Mouse (Mus musculus) midbrain, embryonic 13.5 days (tissue): ENCODE measurements around the gene Snai3. TPM values are rescaled to one million over a fixed set of nuclear protein-coding genes. Genes with fewer than 3 reads are reported as not detected.

ENCODE experiments used
- ATAC-seq: fragments of 200-750 bp; cut with Nextera tagmentation; 2 replicates; pipeline ENCODE4 v1.8.0; 2017; ENCODE audit warnings: mild to moderate bottlenecking, moderate TSS enrichment, moderate library complexity
- H3K27ac ChIP-seq: fragments of 300-500 bp; sonication (generic); 2 replicates; pipeline ENCODE4 v1.5.1; 2015; ENCODE audit warnings: inconsistent platforms, mild to moderate bottlenecking, moderate library complexity
- H3K27me3 ChIP-seq: fragments of 300-500 bp; sonication (generic); 2 replicates; pipeline ENCODE4 v1.6.1; 2015; ENCODE audit warnings: mild to moderate bottlenecking, inconsistent platforms
- H3K36me3 ChIP-seq: fragments of 300-500 bp; sonication (generic); 2 replicates; pipeline ENCODE4 v1.6.1; 2015; ENCODE audit warnings: mild to moderate bottlenecking, inconsistent platforms
- H3K4me1 ChIP-seq: fragments of 300-500 bp; sonication (generic); replicated peaks from 2 replicates; pipeline ENCODE4 v1.6.1; 2015; ENCODE audit warnings: inconsistent platforms
- H3K4me2 ChIP-seq: fragments of 300-500 bp; sonication (generic); replicated peaks from 2 replicates; pipeline ENCODE4 v1.6.1; 2015; ENCODE audit warnings: moderate library complexity, mild to moderate bottlenecking, inconsistent platforms
- H3K4me3 ChIP-seq: fragments of 300-500 bp; sonication (generic); replicated peaks from 2 replicates; pipeline ENCODE4 v1.5.1; 2015; ENCODE audit warnings: mild to moderate bottlenecking, inconsistent platforms
- H3K9ac ChIP-seq: fragments of 300-500 bp; sonication (generic); replicated peaks from 2 replicates; pipeline ENCODE4 v1.6.1; 2015; ENCODE audit warnings: mild to moderate bottlenecking, inconsistent platforms
- H3K9me3 ChIP-seq: fragments of 300-500 bp; sonication (generic); 2 replicates; pipeline ENCODE4 v1.6.1; 2016; ENCODE audit warnings: mild to moderate bottlenecking, inconsistent platforms
- WGBS: fragments of 180-500 bp; shearing (Covaris S2); methylation state at CpG from one replicate; pipeline ENCODE4 v1.1.7; 2015; 5-methylcytosine and 5-hydroxymethylcytosine counted together
- microRNA-seq: library from miRNA; unstranded; fragments of <30 nt; microRNA quantifications from one replicate; pipeline ENCODE4, GENCODE M21; 2016
- polyA plus RNA-seq: library from polyadenylated mRNA; unstranded; fragments of >200 nt; fragmentation: Nextera tagmentation; extraction: Ambion mirVana; gene quantifications from 2 replicates; pipeline ENCODE4 v1.2.1, GENCODE M21; 2015

Snai3 gene
- polyA plus RNA-seq, 1 experiment from 2014 or later = not detected

DNA sequence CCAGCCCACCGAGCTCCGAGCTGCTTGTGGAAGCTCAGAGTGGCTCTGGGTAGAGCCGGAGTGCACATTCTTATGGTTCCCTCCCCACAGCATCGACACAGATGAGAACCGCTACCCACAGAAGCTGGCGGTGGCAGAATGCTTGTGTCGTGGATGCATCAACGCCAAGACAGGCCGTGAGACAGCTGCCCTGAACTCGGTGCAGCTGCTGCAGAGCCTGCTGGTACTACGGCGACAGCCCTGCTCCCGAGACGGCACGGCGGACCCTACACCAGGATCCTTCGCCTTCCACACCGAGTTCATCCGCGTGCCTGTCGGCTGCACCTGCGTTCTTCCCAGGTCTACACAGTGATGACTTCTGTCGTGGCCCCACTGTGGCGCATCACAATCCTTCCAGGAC lies 37.3 kb downstream of the Snai3 start:
- H3K27ac ChIP-seq = no peak overlapping the region
- ATAC-seq = no peak
- H3K4me3 ChIP-seq = no peak overlapping the region
- no peak overlapping the region for H3K9ac ChIP-seq
- no peaks in the 10 kb centered on the region for H3K4me1 ChIP-seq
- H3K27me3 ChIP-seq = no peaks in the 10 kb centered on the region
- peaks cover 12% of the 10 kb centered on the region for H3K36me3 ChIP-seq
- H3K9me3 ChIP-seq = no peaks in the 10 kb centered on the region
- WGBS = 90% methylated on average over 24 of the region's 24 CpGs
- no peak overlapping the region for H3K4me2 ChIP-seq

DNA sequence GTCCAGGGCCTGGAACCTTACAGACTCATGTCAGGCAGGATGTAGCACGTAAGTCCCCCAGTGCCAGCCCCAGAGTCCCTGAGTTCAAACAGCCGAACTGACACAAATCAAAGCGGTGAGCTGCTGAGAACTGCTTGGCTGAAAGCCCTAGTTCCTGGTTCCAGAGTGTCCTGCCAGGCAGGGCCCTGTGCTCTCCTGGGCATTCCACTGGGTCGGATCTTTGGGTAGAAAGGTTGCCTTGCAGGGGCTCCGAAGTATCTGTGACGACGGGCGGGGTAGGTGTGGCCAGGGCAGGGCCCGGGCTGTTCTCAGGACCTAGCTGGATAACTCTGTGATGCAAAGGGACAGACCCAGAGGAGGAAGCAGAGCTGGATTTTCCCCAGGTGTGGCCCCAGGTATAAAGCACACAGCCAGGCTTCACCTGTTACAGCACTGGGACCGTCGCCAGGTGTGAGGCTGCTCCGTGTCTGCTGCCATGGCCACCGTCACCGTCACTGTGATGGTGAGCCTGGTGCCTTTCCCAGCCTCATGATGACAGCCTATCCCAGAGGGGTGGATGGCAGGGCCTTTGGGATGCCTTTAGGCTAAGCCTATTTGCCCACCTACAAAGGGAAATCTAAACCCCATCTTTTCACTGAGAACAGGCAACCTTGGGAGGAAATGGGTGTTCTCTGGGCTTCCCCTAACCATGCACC lies 39.0 kb downstream of the Snai3 start, which contains the start of gene Il17c:
Il17c (plus strand) TSS at position 645 of the 695 bp plus-strand sequence.
- Histone ChIP-seq H3K4me1 (no peaks in the 10 kb centered on the region), H3K27me3 (no peaks in the 10 kb centered on the region), H3K27ac (no peak within 1 kb of the TSS), H3K4me3 (no peak within 1 kb of the TSS), H3K9ac (no peak within 1 kb of the TSS), H3K9me3 (no peaks in the 10 kb centered on the region), H3K36me3 (peaks cover 27% of the 10 kb centered on the region), H3K4me2 (no peak within 1 kb of the TSS)
- no peak for ATAC-seq
- 87% methylated on average over 14 of the region's 14 CpGs for WGBS

DNA sequence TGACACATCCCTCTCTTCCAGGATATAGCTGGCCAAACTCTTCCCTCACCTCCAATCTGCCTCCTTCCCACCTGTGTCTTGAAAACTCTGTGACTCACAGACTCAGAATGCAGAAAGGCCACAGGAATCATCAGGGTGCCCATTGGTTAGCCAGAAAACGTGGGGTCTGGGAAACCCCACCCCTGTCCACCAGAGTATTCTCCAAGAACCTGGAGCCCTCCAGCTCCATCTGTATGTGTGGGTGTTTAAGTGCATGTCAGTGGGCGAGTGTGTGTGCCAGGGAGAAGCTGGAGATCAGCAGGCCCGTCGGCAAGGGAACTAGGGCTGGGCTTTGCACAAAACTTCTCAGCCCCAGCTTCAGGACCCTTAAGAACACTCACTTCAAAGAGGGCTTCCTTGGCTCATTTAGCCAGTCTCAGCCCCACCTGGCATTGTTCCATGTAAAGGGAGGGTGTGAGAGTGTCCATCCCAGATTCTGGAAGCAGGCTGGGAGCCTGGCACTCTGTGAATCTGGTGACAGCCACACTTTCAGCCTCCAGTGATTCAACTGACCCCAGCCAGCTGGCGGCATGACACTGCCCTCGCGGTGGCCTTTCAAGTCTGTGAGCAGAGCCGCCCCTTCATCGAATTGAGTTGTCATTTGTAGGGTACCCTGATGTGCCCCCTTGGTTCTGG lies 40.5 kb downstream of the Snai3 start:
- 61% methylated on average over 9 of the region's 9 CpGs for WGBS
- Histone ChIP-seq H3K27me3 (no peaks in the 10 kb centered on the region), H3K9me3 (no peaks in the 10 kb centered on the region), H3K4me2 (no peak overlapping the region), H3K27ac (no peak overlapping the region), H3K9ac (no peak overlapping the region), H3K4me1 (no peaks in the 10 kb centered on the region), H3K36me3 (peaks cover 42% of the 10 kb centered on the region), H3K4me3 (no peak overlapping the region)
- no peak for ATAC-seq

DNA sequence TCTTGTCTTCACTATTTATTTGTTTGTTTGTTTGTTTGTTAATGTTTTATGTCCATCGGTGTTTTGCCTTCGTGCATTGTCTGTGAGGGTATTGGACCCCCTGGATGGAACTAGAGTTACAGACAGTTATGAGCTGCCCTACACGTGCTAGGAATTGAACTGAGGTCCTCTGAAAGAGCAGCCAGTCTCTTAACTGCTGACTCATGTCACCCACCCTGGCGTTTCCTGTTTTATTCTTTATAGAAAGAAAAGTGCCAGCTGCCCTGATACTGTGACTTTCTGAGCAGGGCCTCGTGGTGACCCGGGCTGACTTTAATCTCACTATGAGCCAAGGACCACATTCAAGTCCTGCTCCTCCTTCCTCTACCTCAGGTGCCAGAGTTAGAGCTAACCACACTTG lies 45.0 kb downstream of the Snai3 start:
- H3K4me2 ChIP-seq = no peak overlapping the region
- H3K9me3 ChIP-seq = no peaks in the 10 kb centered on the region
- H3K36me3 ChIP-seq = peaks cover 87% of the 10 kb centered on the region
- 96% methylated on average over 6 of the region's 6 CpGs for WGBS
- H3K4me3 ChIP-seq = no peak overlapping the region
- H3K27ac ChIP-seq = no peak overlapping the region
- H3K27me3 ChIP-seq = no peaks in the 10 kb centered on the region
- H3K9ac ChIP-seq = no peak overlapping the region
- no peaks in the 10 kb centered on the region for H3K4me1 ChIP-seq
- ATAC-seq = no peak

DNA sequence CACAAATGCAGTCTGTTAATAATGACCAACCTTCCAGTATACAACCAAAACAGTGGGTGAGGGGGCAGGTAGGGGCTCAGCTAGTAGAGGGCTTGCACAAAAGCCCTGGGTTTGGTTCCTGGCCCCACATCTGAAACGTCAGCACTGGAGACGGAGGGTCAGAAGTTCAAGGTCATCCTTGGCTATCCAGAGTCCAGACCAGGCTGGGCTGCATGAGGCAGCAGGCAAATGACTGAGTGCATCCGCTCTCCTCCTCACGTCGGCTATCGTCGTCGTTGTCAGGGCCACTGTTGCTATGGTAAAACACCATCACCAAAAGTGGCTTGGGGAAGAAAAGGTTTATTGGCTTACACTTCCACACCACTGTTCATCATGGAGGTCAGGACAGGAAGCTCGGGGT lies 46.2 kb downstream of the Snai3 start:
- no peak for ATAC-seq
- Histone ChIP-seq H3K4me1 (no peaks in the 10 kb centered on the region), H3K9ac (no peak overlapping the region), H3K4me2 (no peak overlapping the region), H3K4me3 (no peak overlapping the region), H3K36me3 (peaks cover 98% of the 10 kb centered on the region), H3K27me3 (no peaks in the 10 kb centered on the region), H3K9me3 (no peaks in the 10 kb centered on the region), H3K27ac (no peak overlapping the region)
- 84% methylated on average over 9 of the region's 9 CpGs for WGBS

DNA sequence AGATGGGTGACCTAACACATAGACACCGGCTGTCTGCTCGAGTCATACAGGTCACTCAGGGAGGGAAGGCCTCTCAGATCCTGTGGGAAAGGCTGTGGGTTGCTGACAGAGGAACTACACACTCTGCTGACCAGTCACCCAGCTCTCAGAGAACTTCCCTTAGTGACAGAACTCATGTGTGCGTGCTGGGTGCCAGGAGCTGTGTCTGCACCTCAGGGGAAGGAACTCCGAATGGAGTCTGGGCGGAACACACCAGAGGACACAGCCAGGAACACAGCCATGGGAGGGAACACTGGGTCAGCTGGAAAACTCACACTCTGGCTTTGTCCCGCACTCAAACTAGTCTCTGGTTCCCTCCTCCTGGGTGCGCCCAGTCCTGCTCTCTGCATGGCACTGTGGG lies 52.9 kb downstream of the Snai3 start:
- no peak for ATAC-seq
- WGBS = 95% methylated on average over 7 of the region's 7 CpGs
- H3K27me3 ChIP-seq = no peaks in the 10 kb centered on the region

DNA sequence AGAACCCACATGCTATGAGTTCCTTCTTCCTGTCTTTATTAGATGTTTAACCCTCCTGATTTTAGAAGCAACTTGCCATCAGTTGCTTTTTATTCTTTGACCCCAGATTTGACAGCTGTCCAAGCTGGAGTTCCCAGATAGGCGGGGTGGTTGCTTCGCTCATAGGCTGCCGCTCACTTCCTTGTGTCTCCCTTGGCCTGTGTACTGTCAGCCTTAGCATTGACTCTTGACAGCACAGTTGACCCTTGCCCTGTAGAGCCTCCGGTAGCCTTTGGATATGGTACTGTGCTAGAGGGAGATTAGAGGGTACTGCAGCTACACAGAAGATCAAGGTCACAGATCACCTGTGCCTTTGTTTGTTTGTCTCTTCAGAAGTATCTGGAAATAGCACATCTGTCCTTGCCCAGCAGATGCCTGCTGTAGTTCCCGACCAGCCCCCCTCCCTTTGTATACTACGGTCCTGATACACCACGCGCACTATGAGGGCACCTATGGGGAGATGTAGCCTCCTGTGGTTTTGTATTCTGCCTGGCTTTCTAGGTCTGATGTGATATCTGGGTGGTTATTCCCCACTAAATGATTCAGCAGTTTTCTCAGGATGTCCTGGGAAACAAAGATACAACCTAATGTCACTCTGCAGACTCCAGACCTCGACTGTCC lies 55.3 kb downstream of the Snai3 start:
- Histone ChIP-seq H3K4me2 (no peak overlapping the region), H3K9ac (no peak overlapping the region), H3K4me1 (no peaks in the 10 kb centered on the region), H3K27ac (no peak overlapping the region), H3K9me3 (no peaks in the 10 kb centered on the region), H3K27me3 (no peaks in the 10 kb centered on the region), H3K36me3 (peaks cover 98% of the 10 kb centered on the region), H3K4me3 (no peak overlapping the region)
- WGBS = 98% methylated on average over 9 of the region's 9 CpGs
- no peak for ATAC-seq

More for the DNA sequence above, 52.9 kb downstream of the Snai3 start:
- H3K36me3 ChIP-seq = peaks cover 98% of the 10 kb centered on the region
- H3K4me3 ChIP-seq = no peak overlapping the region
- H3K9me3 ChIP-seq = no peaks in the 10 kb centered on the region
- H3K9ac ChIP-seq = no peak overlapping the region
- H3K4me1 ChIP-seq = no peaks in the 10 kb centered on the region
- no peak overlapping the region for H3K27ac ChIP-seq
- H3K4me2 ChIP-seq = no peak overlapping the region

Small RNA genes within 50 kb of the gene (microRNA-seq; reads per million reads assigned to microRNA genes)
- not detected for gene Gm24366

Other genes with a start within 250 kb of the Snai3 start
- gene Zfpm1, start 178.6 kb downstream of the Snai3 start, polyA plus RNA-seq = 1.5 and 2.1 TPM in 2 replicates
- not detected in 2 replicates for gene Trhr2, start 100.0 kb downstream of the Snai3 start, polyA plus RNA-seq
- 40.0 and 44.9 TPM in 2 replicates for gene Zc3h18, start 84.1 kb downstream of the Snai3 start, polyA plus RNA-seq
- gene Il17c, start 38.7 kb downstream of the Snai3 start, polyA plus RNA-seq = not detected in 2 replicates
- gene Cyba, start 27.8 kb downstream of the Snai3 start, polyA plus RNA-seq = 30.7 and 33.8 TPM in 2 replicates
- 45.9 and 47.5 TPM in 2 replicates for gene Mvd, start 17.3 kb downstream of the Snai3 start, polyA plus RNA-seq
- 37.8 and 38.1 TPM in 2 replicates for gene Rnf166, start 15.3 kb upstream of the Snai3 start, polyA plus RNA-seq
- 73.0 and 80.7 TPM in 2 replicates for gene Ctu2, start 15.4 kb upstream of the Snai3 start, polyA plus RNA-seq
- 1.6 and 2.9 TPM in 2 replicates for gene Piezo1, start 90.6 kb upstream of the Snai3 start, polyA plus RNA-seq
- gene Cdt1, start 107.3 kb upstream of the Snai3 start, polyA plus RNA-seq = 13.8 and 14.1 TPM in 2 replicates
- gene Aprt, start 116.2 kb upstream of the Snai3 start, polyA plus RNA-seq = 136 and 152 TPM in 2 replicates
- 3.9 and 4.7 TPM in 2 replicates for gene Galns, start 150.7 kb upstream of the Snai3 start, polyA plus RNA-seq
- 98.5 and 102 TPM in 2 replicates for gene Trappc2l, start 150.9 kb upstream of the Snai3 start, polyA plus RNA-seq
- not detected in 2 replicates for gene Pabpn1l, start 162.0 kb upstream of the Snai3 start, polyA plus RNA-seq
- 20.2 and 20.9 TPM in 2 replicates for gene Cbfa2t3, start 238.4 kb upstream of the Snai3 start, polyA plus RNA-seq